Mouse (Mus musculus) liver, embryonic 12.5 days (tissue): ENCODE results near the gene Shroom3. TPM values are rescaled to one million over a fixed set of nuclear protein-coding genes. Genes with fewer than 3 reads are reported as not detected.

ENCODE experiments used
- ATAC-seq: fragments of 200-750 bp; cut with Nextera tagmentation; 2 replicates; pipeline ENCODE4 v1.8.0; 2017; ENCODE audit warnings: moderate number of reproducible peaks, mild to moderate bottlenecking, moderate library complexity
- H3K27ac ChIP-seq: fragments of 300-500 bp; sonication (generic); 2 replicates; pipeline ENCODE4 v1.5.1; 2016; ENCODE audit warnings: mild to moderate bottlenecking
- H3K27me3 ChIP-seq: fragments of 300-500 bp; sonication (generic); replicated peaks from 2 replicates; pipeline ENCODE4 v1.6.1; 2016; ENCODE audit warnings: mild to moderate bottlenecking, moderate library complexity
- H3K36me3 ChIP-seq: fragments of 300-500 bp; sonication (generic); 2 replicates; pipeline ENCODE4 v1.6.1; 2016; ENCODE audit warnings: mild to moderate bottlenecking, moderate library complexity
- H3K4me1 ChIP-seq: fragments of 300-500 bp; sonication (generic); 2 replicates; pipeline ENCODE4 v1.6.1; 2016
- H3K4me2 ChIP-seq: fragments of 300-500 bp; sonication (generic); 2 replicates; pipeline ENCODE4 v1.6.1; 2016; ENCODE audit warnings: mild to moderate bottlenecking, moderate library complexity
- H3K4me3 ChIP-seq: fragments of 300-500 bp; sonication (generic); 2 replicates; pipeline ENCODE4 v1.5.1; 2016; ENCODE audit warnings: mild to moderate bottlenecking, moderate library complexity
- H3K9ac ChIP-seq: fragments of 300-500 bp; sonication (generic); 2 replicates; pipeline ENCODE4 v1.6.1; 2016; ENCODE audit warnings: mild to moderate bottlenecking, moderate library complexity
- H3K9me3 ChIP-seq: fragments of 300-500 bp; sonication (generic); replicated peaks from 2 replicates; pipeline ENCODE4 v1.6.1; 2016; ENCODE audit warnings: mild to moderate bottlenecking, moderate library complexity
- WGBS: fragments of 180-500 bp; shearing (Covaris S2); methylation state at CpG from one replicate; pipeline ENCODE4 v1.1.7; 2016; ENCODE audit not compliant: insufficient replicate concordance; 5-methylcytosine and 5-hydroxymethylcytosine counted together
- polyA plus RNA-seq: library from polyadenylated mRNA; unstranded; fragments of >200 nt; fragmentation: Nextera tagmentation; extraction: Ambion mirVana; gene quantifications from 2 replicates; pipeline ENCODE4 v1.2.1, GENCODE M21; 2016

Shroom3 gene
- polyA plus RNA-seq, 1 experiment from 2014 or later: 0.92 TPM

GRCm38 (mm10) chr5:92872182-92872581, 188.9 kb downstream of the Shroom3 start:
- Histone ChIP-seq H3K4me2 (no peak overlapping the region), H3K4me3 (no peak overlapping the region), H3K4me1 (no peaks in the 10 kb centered on the region), H3K27ac (no peak overlapping the region), H3K36me3 (no peaks in the 10 kb centered on the region), H3K9me3 (no peaks in the 10 kb centered on the region), H3K27me3 (no peaks in the 10 kb centered on the region), H3K9ac (no peak overlapping the region)
- ATAC-seq: no peak
- 56% methylated on average over 4 of the region's 4 CpGs for WGBS

DNA sequence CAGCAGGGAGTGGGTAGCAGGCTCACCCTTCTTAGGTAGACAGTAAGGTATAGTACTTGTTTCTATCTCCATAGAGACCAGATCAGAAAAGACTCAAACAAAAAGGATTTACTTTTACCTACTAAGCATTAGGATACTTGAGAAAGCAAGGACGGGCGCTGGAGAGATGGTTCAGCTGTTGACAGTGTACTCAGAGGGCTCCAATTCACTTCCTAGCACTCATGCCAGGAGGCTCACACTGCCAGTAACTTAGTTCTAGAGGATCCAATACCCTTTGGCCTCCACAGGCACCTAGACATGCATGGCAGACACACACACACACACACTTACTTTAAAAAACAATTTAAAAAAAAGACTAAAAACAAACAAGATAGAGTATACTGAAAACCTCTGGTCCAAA, 189.8 kb downstream of the Shroom3 start:
- H3K9me3 ChIP-seq: no peaks in the 10 kb centered on the region
- no peak for ATAC-seq
- no peak overlapping the region for H3K9ac ChIP-seq
- H3K4me3 ChIP-seq: no peak overlapping the region
- no peaks in the 10 kb centered on the region for H3K36me3 ChIP-seq
- no peak overlapping the region for H3K4me2 ChIP-seq
- H3K4me1 ChIP-seq: no peaks in the 10 kb centered on the region
- 85% methylated on average over 2 of the region's 2 CpGs for WGBS
- no peaks in the 10 kb centered on the region for H3K27me3 ChIP-seq
- H3K27ac ChIP-seq: no peak overlapping the region

GRCm38 (mm10) chr5:92873518-92873917, 190.3 kb downstream of the Shroom3 start:
- Histone ChIP-seq H3K27ac (no peak overlapping the region), H3K27me3 (no peaks in the 10 kb centered on the region), H3K4me2 (no peak overlapping the region), H3K9ac (no peak overlapping the region), H3K4me3 (no peak overlapping the region), H3K36me3 (no peaks in the 10 kb centered on the region), H3K9me3 (no peaks in the 10 kb centered on the region), H3K4me1 (no peaks in the 10 kb centered on the region)
- ATAC-seq: no peak

- Histone ChIP-seq H3K9ac (no peak overlapping the region), H3K4me1 (no peaks in the 10 kb centered on the region), H3K4me2 (no peak overlapping the region), H3K36me3 (no peaks in the 10 kb centered on the region), H3K9me3 (no peaks in the 10 kb centered on the region), H3K4me3 (no peak overlapping the region), H3K27ac (no peak overlapping the region), H3K27me3 (no peaks in the 10 kb centered on the region)
- ATAC-seq: no peak
- WGBS: 86% methylated on average over 10 of the region's 10 CpGs
Observed at GRCm38 (mm10) chr5:92875836-92876235, 192.6 kb downstream of the Shroom3 start.

DNA sequence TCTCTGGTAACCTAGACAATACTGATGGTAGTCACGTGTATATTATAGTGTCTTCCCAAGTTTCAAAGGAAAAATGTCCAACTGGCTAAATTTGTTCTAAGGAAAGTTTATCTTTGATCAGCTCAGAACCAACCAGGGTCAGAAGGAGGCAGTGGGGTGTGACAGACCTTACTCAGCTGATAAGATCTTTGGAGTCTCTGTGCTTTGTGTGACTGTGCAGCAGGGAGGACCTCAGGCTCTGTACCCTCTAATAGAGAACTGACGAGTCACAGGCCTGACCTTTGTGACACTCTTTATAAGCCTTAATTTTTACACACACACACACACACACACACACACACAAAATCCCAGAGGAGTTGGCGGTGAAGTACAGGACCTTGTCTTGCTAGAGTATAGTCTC, 193.9 kb downstream of the Shroom3 start:
- H3K9me3 ChIP-seq: no peaks in the 10 kb centered on the region
- no peak overlapping the region for H3K4me2 ChIP-seq
- ATAC-seq: no peak
- no peak overlapping the region for H3K27ac ChIP-seq
- H3K4me1 ChIP-seq: no peaks in the 10 kb centered on the region; the same call in 1 of the 2 replicates
- H3K9ac ChIP-seq: no peak overlapping the region
- 60% methylated on average over 3 of the region's 3 CpGs for WGBS
- H3K36me3 ChIP-seq: no peaks in the 10 kb centered on the region
- H3K27me3 ChIP-seq: no peaks in the 10 kb centered on the region
- no peak overlapping the region for H3K4me3 ChIP-seq

GRCm38 (mm10) chr5:92880393-92880792, 197.2 kb downstream of the Shroom3 start:
- no peaks in the 10 kb centered on the region for H3K27me3 ChIP-seq
- WGBS: 74% methylated on average over 2 of the region's 2 CpGs
- H3K9ac ChIP-seq: no peak overlapping the region
- H3K4me3 ChIP-seq: no peak overlapping the region
- H3K36me3 ChIP-seq: no peaks in the 10 kb centered on the region
- H3K4me1 ChIP-seq: no peaks in the 10 kb centered on the region; the same call in 1 of the 2 replicates
- no peak overlapping the region for H3K27ac ChIP-seq
- no peak for ATAC-seq
- H3K9me3 ChIP-seq: no peaks in the 10 kb centered on the region
- H3K4me2 ChIP-seq: no peak overlapping the region

DNA sequence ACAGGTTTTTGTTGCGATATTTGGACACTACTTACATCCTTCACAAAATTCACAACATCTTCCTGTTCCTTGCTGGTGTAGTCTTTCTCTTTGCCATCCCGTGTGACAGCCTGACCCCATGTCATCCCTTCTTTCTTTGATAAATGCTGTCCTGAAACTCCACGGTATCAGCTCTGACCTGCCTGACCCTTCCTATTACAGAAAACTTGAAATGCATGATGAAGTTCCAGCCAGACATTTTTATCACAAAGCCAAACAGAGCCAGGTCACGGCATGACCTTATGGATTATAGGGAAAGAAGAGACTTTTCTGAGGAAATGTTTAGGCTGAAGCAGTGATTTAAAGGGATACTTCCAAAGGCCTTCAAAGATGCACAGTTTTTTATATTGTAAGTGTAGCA, 197.7 kb downstream of the Shroom3 start:
- no peaks in the 10 kb centered on the region; the same call in 1 of the 2 replicates for H3K4me1 ChIP-seq
- H3K27ac ChIP-seq: no peak overlapping the region
- no peak overlapping the region for H3K4me2 ChIP-seq
- no peak for ATAC-seq
- no peaks in the 10 kb centered on the region for H3K9me3 ChIP-seq
- H3K36me3 ChIP-seq: no peaks in the 10 kb centered on the region
- WGBS: 57% methylated on average over 4 of the region's 4 CpGs
- no peaks in the 10 kb centered on the region for H3K27me3 ChIP-seq
- H3K9ac ChIP-seq: no peak overlapping the region
- H3K4me3 ChIP-seq: no peak overlapping the region

- WGBS: 66% methylated on average over 4 of the region's 4 CpGs
- Histone ChIP-seq H3K27ac (no peak overlapping the region), H3K4me3 (no peak overlapping the region), H3K4me1 (peaks cover 8% of the 10 kb centered on the region), H3K36me3 (no peaks in the 10 kb centered on the region), H3K9ac (no peak overlapping the region), H3K4me2 (no peak overlapping the region), H3K9me3 (no peaks in the 10 kb centered on the region), H3K27me3 (no peaks in the 10 kb centered on the region; the same call in 1 of the 2 replicates)
- ATAC-seq: no peak
Observed at GRCm38 (mm10) chr5:92886141-92886540, 202.9 kb downstream of the Shroom3 start.

- Histone ChIP-seq H3K4me2 (no peak overlapping the region), H3K9ac (no peak overlapping the region), H3K36me3 (no peaks in the 10 kb centered on the region), H3K27me3 (no peaks in the 10 kb centered on the region; the same call in 1 of the 2 replicates), H3K4me1 (peaks cover 8% of the 10 kb centered on the region), H3K9me3 (no peaks in the 10 kb centered on the region), H3K27ac (no peak overlapping the region), H3K4me3 (no peak overlapping the region)
- WGBS: 58% methylated on average over 3 of the region's 3 CpGs
- ATAC-seq: no peak
Observed at GRCm38 (mm10) chr5:92887501-92887900, 204.3 kb downstream of the Shroom3 start.

- no peak for ATAC-seq
- no peak overlapping the region for H3K27ac ChIP-seq
- no peak overlapping the region for H3K4me2 ChIP-seq
- peaks cover 8% of the 10 kb centered on the region for H3K4me1 ChIP-seq
- no peak overlapping the region for H3K4me3 ChIP-seq
- H3K36me3 ChIP-seq: no peaks in the 10 kb centered on the region
- no peaks in the 10 kb centered on the region for H3K9me3 ChIP-seq
- no peaks in the 10 kb centered on the region; the same call in 1 of the 2 replicates for H3K27me3 ChIP-seq
- WGBS: 20% methylated on average over 8 of the region's 8 CpGs
- no peak overlapping the region for H3K9ac ChIP-seq
Observed at GRCm38 (mm10) chr5:92888628-92889241, 205.5 kb downstream of the Shroom3 start.

DNA sequence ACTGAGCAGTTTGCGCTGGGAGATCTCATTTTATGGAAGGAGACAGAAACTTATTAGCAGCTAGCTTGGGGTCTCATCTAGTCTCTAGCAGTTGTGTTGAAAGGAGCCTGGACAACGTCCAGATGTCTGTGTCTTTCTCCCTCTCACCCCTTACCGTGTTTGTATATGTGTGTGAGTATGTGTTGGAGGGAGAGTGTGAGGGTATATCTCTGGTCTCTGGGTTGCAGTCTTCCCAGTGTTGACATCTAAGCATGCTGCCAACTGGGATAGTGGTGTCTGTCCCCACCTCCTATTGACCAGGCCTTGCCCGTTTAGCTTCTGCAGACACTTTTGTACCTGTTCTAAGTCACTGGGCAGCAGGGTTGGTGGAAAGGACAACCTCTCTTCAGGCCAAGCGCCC, 207.7 kb downstream of the Shroom3 start:
- ATAC-seq: no peak
- Histone ChIP-seq H3K4me3 (no peak overlapping the region), H3K9me3 (no peaks in the 10 kb centered on the region), H3K36me3 (no peaks in the 10 kb centered on the region), H3K27ac (no peak overlapping the region), H3K4me2 (no peak overlapping the region), H3K4me1 (peaks cover 8% of the 10 kb centered on the region), H3K9ac (no peak overlapping the region), H3K27me3 (peaks cover 1% of the 10 kb centered on the region)
- WGBS: 61% methylated on average over 5 of the region's 5 CpGs

GRCm38 (mm10) chr5:92893284-92893683, 210.0 kb downstream of the Shroom3 start:
- Histone ChIP-seq H3K4me2 (no peak overlapping the region), H3K9ac (no peak overlapping the region), H3K4me1 (peaks cover 9% of the 10 kb centered on the region), H3K27ac (no peak overlapping the region), H3K36me3 (no peaks in the 10 kb centered on the region), H3K4me3 (no peak overlapping the region), H3K27me3 (peaks cover 20% of the 10 kb centered on the region), H3K9me3 (no peaks in the 10 kb centered on the region)
- 43% methylated on average over 4 of the region's 4 CpGs for WGBS
- ATAC-seq: no peak

GRCm38 (mm10) chr5:92893711-92894110, 210.5 kb downstream of the Shroom3 start:
- Histone ChIP-seq H3K36me3 (no peaks in the 10 kb centered on the region), H3K27ac (no peak overlapping the region), H3K9ac (no peak overlapping the region), H3K9me3 (no peaks in the 10 kb centered on the region), H3K27me3 (peaks cover 24% of the 10 kb centered on the region), H3K4me3 (no peak overlapping the region), H3K4me1 (peaks cover 7% of the 10 kb centered on the region), H3K4me2 (no peak overlapping the region)
- no peak for ATAC-seq
- 29% methylated on average over 1 of the region's 1 CpGs for WGBS
